Mouse (Mus musculus) embryo, embryonic 11.5 days (tissue): ENCODE results near the gene Trim26.
A peak's percentile ranks its signal among the peaks of the same experiment; 100 is the strongest.
"Not testable (repeated sequence)": the region's sequence is repeated elsewhere in the genome, so short reads cannot be mapped to it uniquely, and the experiment has no call there.

ENCODE experiments used
- DNase-seq: peaks from one replicate; pipeline ENCODE4 v3.0.0-alpha.2; 2012; ENCODE audit warnings: low read depth, low spot score

Gene Trim26

DNA sequence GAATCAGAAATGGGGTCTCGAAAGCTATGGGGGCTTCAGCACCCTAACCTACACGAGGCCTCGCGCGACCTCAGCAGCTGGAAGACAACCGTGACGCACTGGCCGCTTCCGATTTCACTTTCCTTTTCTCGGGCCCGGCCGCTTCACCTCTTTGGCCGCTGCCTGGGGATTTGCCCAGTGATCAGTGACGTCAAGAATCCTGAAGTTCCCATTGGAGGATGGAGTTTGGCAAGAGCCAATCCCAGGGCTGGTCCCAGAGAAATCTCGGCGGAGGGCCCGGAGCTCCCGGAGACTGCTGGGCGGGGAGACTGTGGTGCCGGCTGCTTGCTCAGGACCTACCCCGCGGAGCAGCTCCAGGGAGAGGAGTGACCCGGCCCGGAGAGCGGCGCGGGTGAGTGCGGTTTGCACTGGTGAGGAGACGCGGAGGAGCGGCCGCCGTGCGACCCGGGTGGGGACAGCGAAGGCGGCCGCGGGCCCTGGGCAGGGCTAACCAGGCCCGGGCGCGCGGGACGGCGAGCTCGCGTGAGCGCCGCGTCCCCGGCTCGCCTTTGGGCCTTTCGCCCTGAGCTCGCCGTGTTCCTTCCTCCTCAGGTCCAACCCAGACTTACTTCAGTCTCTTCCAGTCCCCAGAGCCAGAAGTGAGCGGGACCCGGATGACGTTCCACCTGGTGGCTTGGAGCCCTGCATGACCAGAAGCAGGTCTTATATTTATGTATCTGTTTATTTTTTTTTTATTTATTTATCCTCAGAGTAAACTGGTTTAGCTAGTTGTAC, at the start of gene Trim26:
TSS of gene Trim26 (plus strand) at position 261 of the 774 bp plus-strand sequence.
- DNase-seq = peak; percentile 95

DNA sequence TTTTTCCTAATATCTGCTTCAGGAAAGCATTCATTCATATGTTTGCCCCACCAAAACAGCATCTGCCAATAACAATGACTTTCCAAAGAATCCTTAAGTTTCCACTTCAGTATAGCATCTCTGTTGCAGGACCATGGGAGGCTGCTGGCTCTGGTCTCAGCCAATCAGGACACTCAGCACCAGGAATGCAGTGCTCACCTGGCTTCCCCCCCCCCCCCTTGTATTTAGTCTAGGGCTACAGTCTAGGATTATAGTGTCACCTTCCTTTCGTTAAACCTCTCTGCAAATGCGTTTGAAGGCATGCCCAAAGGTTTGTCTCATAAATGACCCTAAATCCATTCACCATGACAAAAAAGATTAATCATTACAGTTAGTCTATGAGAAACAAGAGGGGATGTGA, 48.6 kb upstream of the Trim26 start:
- DNase-seq = no peak

DNA sequence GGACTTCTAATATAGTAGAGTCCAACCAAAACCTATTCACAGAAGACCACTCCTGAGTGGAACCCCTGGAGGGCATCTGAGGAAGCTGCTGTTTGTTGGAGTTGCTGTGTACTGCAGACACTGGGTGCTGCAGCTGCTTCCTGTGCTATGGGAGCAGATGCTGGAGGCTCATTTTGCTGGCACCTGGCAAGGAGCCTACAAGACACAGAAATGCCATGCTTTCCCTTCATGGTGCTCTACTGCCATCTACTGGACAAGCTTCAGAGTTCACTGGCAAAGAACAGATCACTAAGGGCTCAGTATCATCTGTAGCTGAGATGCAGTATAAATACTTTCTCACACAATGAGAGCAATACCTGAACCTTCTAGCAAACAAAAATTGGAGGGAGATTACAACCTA, 48.1 kb upstream of the Trim26 start:
- peak; percentile 66 for DNase-seq

DNA sequence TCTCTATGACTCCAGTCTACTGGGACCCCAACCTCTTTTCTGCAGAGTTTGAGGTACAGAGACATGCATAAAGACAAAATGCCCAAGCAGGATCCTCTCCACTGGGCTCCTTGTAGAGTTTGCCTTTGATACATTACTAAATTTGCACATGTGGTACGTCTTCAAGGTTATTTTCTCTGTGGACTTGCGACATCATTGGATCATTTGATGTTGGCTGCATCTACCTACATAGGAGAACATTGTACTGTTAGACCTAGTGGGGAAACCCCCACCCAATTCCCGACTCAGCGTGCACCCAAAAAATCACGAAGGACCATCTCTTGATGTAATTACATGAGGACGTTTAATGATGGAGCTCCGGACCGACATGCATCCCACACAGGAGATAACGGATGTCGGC, 37.4 kb upstream of the Trim26 start:
- DNase-seq = no peak

DNA sequence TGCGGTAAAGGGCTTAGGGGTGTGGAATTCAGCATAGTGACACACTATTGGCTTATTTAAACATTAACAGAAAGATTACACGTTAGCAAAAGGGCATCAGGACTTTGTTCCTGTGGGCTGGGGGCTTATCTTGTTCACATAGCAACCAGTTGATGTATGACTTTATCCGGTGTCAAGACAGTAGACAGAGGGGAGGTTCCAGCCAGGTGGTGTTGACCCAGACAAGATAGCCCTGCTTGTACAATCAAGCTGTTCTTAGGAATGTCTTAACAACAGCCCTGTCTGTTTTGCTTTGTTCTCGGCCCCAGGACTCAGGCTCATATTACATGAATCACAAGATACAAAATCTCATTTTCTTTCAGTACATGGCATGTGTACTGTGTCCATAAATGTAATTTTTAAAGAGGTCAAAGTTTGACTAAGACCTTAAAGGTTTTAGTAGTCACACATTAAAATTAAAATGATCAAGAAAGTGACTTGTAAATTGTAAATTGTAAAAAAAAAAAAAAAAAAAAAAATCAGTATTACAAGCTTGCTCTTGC, 36.9 kb upstream of the Trim26 start:
- not testable (repeated sequence) for DNase-seq

DNA sequence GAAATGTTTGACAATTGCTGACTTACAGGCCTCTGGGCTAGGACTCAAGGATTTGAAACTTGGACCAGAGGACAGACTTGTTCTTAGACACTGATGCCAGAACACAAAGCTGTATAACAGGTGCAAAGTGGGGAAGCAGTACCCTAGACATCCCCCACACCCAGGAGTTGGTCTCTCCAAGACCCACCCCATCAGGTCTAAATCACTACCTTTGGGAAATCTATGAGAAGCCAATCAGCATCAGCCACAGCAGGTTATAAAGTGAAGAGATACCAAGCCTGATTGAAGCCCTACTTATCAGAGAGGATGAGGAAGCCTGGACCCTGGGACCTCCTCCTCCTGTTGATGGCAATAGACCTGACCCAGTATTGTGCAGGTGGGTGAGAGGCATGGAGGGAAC, 25.1 kb upstream of the Trim26 start, which contains the start of gene H2-M10.6:
TSS of gene H2-M10.6 (plus strand) at position 301 of the 400 bp plus-strand sequence.
- DNase-seq = no peak

DNA sequence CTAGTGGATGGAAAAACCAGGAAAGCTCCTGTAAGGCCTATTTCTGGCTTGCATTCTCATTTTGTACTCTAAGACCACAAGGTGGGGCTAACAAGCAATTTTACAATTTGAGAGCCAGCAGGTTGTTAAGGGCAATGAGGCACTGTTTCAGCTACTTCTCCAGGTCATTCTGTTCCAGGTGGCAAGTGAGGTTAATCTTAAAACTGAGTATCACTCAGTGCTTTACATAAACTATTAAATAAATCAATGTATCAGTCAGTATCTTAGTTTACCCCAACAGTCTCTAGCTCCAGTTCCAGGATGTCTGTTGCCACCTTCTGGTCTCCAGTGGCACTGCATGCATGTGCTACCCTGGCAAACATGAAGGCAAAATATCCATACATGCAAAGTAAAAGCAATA, 12.9 kb upstream of the Trim26 start:
- DNase-seq = no peak

DNA sequence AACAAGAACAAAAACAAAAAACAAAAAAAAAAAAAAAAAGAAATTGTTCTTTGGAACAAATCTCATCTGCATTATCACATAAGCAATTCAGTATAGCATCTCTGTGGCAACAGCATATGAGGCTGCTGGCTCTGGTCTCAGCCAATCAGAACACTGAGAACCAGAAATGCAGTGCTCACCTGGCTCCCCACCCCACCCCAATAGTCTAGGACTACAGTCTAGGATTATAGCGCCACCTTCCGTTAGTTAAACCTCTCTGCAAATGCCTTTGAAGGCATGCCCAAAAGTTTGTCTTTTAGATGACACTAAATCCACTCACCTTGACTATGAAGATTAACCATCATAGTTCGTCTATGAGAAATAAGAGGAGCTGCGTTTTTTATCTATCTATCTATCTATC, 11.4 kb upstream of the Trim26 start:
- no peak for DNase-seq

DNA sequence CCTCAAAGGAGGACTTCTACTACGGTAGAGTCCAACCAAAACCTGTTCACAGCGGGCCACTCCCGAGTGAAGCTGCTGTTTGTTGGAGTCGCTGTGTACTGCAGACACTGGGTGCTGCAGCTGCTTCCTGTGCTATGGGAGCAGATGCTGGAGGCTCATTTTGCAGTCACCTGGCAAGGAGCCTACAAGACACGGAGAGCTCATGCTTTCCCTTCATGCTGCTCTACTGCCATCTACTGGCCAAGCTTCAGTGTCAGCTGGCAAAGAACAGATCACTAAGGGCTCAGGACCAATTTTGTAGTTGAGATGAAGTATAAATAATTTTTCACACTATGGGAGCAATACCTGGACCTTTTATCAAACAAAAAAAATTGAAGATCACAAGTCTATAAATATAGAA, 10.9 kb upstream of the Trim26 start:
- DNase-seq = not testable (repeated sequence)

DNA sequence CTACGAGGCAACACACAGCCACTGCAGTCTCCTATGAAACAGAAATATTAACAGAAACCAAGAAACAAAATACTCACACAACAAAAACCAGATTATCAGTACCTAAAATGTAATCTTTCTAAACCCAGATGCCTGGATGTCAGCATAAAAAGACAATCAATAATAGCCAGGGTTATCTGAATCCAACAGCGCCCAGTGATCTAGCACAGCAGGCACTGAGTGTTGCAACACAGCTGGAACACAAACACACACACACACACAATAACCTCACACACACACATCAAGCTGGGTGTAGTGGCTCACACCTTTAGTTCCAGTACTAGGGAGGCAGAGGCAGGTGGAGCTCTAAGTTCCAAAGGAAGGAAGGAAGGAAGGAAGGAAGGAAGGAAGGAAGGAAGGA, 8.4 kb upstream of the Trim26 start:
- no peak for DNase-seq

DNA sequence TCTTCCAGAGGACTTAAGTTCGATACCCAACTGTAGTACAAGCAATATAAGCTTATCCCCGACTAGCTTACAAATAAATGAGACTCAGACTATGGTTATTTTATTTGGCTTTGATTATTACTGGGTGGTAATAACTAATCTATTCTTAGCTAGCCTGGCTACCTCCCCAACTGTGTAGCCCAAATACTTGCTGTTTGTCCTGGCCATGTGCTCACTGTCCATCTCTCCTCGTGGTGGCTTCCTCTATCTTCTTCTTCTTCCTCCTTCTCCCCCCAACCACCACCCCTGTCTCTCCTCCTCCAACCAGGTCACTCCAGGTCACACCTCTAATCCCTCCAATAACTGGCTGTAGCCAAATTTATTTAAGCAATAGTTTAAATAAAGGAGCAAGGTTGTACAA, 6.5 kb upstream of the Trim26 start:
- no peak for DNase-seq

DNA sequence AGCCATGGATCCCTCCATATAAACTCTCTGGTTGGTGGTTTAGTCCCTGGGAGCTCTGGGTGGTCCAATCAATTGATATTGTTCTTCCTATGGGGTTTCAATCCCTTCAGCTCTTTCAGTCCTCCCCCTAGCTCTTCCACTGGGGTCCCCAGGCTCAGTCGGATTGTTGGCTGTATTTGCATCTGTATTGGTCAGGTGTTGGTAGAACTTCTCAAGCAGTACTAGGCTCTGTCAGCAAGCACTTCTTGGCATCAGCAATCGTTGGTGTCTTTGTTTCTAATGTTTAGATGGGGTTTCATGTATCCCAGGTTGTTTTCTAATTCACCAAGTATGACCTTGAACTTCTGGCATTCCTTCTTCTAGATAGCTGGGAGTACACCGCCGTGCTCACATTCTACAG, 4.2 kb upstream of the Trim26 start:
- DNase-seq = no peak

DNA sequence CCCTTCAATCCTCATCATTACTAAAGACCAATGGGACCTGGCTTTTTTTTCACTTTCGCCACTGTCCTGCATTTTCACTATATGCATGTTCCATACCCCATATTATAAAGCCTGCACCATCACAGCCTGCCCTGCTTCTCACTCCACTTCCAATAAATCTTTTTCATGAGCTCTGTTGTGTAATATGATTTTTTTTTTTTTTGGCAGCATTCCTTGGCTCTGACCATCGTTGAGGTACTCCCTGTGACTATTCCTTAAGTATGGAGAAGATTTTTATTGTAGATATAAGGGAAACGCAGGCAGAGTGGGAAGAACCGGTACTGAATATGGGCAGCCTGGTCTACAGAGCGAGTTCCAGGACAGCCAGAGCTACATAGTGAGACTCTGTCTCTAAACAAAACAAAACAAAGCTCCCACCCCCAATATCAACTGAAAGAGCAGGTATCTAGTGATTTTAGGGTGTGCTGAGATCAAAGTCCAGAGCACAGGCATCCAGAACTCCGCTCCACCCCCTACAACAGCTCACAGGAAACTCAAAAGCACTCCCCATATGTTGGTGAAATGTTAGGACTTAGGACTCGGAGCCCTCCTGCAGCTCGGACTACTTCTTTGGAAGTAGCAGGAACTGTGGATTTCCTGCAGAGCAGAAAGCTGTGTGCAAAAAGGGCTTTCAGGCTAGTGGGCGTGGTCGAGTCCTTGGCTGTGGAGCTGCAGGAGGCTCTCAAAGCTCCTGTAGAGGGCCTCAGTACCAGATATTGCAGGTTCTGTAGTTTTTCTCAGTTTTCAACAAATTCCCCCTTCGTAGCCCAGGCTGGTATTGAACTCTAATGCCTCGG, 1.1 kb upstream of the Trim26 start:
- DNase-seq = no peak

DNA sequence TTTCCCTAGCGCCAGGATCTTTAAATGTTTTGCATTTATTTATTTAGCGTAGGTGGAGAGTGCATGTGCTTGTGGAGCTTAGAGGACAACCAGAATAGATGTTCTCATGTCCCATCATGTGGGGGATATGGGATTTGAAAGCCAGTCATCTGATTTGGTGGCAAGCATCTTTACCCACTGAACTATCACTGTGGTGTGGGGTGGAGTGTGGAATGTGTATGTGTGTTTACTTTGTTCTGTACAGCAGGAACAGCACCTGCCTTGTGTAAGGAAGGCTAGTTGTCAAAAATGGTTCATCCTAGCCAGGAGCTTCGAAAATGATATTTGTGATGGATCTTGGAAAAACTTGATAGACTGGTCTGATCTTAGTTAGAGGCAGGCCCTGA, 514 bp upstream of the Trim26 start:
- no peak for DNase-seq

DNA sequence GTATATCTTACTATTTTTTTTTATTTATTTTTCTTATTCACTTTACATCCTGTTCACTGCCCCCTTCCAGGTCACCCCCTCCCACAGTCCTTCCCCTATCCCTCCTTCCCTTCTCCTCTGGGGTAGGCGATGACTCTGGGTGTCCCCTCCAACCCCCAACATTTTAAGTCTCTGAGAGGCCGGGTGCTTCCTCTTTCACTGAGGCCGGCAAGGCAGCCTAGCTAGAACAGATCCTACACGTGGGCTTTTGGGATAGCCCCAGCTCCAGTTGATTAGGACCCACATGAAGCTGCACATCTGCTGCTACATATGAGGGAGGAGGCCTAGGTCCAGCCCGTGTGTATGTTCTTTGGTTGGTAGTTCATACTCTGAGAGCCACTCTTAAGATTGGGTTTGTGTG, 2.1 kb downstream of the Trim26 start:
- DNase-seq = no peak

DNA sequence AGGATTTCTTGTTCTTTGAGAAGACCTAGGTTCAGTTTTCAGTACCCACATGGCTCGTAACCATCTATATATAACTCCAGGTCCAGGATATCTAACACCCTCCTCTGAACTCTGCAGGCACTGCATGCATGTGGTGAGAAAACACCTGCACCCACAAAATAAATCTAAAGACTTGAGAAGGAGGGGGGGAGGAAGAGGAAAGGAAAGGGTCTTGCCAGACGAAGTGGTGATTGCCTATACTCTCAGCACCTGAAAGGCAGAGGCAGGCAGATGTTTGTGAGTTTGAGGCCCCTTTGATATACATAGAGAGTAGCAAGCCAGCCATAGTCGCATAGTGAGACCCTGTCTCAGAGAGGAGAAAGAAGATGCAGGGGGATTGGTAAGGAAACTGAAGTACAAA, 3.0 kb downstream of the Trim26 start:
- no peak for DNase-seq

DNA sequence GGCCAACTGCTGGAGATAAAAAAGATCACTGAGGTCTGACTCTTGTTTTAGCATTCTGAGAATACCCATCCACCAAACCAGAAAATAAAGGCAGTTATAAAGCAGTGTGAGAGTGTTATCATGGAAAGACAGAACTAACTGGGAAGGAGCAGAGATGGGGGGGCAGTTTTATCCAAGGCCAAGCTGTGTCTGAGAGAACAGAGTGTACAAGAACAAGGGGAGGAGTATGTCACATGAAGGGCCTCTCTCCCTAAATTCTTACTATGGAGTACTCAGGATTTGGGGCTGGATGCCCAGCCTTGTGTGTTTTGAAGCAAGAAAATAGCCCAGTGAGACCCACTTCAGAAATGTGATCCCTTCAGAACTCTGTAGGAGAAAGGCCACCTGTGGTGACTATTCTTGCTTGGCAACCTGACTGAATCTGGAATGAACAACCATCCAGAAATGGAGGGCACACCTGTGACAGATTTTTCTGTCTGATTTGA, 4.1 kb downstream of the Trim26 start:
- DNase-seq = no peak

DNA sequence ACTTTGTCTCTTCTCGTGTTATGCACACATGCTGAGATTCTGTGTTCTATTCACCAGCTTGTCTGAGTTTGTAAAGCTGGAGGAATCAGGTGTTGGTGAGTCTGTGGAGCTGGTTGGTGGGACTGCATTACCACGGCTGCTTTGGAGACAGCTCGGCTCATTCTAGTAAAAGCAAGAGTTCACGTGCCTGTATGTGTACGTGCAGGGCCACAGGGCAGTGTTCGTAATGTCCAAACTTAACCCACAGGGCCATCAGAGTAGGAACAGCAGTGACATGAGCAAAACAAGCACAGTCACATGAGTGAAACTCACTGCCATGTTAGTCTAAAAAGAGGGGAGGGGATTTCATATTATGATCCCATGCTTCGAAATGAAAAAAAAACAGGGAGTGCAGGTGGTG, 6.8 kb downstream of the Trim26 start:
- DNase-seq = no peak

DNA sequence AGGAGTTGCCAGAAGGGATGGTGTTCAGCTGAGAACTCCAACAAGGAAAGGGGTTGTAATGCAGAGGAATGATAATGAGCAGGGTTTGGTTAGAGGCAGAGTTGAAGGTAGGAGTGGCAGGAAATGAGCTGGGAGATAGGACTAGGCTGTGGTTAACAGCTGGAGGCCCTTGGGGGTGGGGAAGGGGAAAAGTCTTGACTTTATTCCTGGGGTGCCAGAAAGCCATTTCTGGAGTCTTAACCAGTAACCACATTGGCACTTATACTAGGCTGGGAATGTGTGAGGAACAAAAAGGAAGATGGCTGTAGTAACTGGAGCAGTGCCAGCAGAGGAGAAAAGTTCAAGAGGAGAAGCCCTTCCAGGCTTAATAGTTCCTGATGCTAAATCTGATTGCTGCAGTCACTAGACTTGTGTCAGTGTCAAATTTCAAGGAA, 7.4 kb downstream of the Trim26 start:
- no peak for DNase-seq

DNA sequence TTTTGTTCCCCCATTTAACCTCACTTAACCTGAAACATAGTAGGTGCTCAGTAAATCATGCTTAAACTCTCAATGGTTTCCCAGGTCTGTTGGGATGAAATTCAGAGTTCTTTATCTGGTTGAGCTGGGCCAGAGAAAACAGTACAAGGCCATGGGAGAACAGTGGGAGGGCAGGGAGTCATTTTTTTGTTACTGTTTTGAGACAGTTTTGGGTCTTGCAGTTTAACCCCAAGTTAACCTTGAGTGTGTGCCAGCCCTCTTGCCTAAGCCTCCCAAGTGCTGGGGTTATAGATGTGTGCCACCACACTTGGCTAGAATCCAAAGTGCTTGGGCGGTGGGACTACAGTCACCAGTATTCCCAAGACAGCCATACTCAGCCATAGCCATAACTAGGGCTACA, 7.8 kb downstream of the Trim26 start:
- DNase-seq = no peak

DNA sequence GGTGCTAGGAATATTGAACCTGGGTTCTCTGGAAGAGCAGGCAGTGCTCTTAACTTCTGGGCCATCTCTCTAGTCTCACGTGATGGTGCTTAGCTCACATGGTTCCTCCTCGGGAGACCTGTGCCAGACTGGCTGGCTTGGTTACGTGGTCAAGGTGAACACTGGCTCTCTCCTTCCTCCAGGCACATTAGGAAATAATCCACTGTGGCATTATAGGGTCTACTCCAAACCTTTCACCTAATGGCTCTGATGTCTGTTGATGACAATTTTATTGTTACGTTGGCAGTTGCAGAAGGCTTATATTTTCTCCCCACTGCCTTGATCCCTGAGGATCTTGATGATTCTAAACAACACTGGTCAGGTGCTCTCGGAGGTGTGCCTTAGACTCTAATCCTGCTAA, 12.0 kb downstream of the Trim26 start:
- no peak for DNase-seq

DNA sequence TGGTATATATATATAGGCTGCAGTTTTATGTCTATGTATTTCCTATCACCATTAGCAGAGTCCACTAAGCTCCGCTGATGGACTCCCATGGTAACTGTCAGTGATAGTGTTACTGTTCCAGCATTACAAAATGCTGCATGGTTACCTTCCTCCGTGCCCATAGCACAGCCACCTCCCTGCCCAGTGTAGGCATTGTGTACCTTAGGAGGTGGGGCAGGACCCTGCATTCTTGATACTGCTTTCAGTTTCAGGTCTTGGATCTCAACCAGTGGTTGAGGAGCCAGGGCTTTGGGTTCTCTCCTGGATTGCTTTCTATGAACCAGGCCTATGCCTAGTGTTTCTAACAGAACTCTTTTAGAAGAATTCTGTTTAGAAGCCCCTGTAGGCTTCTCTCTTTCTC, 13.1 kb downstream of the Trim26 start:
- DNase-seq = no peak

DNA sequence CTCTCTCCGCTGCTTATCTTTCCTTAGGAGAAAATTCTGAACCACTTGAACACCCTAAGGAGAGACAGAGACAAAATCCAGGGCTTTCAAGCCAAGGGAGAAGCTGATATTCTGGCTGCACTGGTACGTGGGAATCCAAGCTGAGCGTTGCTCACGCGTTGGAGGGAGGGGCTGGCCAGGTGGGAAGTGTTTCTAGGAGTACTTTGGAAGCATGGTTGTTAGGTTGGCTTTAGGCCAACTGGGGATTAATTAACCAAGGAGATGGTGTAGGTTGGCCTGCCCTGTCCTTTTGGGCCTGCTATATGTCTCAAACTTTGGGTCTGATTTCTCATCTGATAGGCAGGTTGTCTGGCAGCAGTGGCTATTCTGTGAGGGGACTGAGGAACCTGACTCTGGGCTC, 14.3 kb downstream of the Trim26 start:
- no peak for DNase-seq
